Mouse (Mus musculus): ENCODE measurements around the gene Upk1b. TPM values are rescaled to one million over a fixed set of nuclear protein-coding genes. Genes with fewer than 3 reads are reported as not detected.

The Upk1b gene
- polyA plus RNA-seq, 1 experiment from 2014 or later: 1.8 TPM

- DNase-seq (ENCODE audit: low spot score): no peak
- Histone ChIP-seq H3K36me3 (no peaks in the 10 kb centered on the region), H3K9me3 (no peaks in the 10 kb centered on the region), H3K27me3 (ENCODE audit: insufficient read depth, poor library complexity, severe bottlenecking) (no peaks in the 10 kb centered on the region), H3K4me1 (replicated peaks) (0 out of 2 replicates have a peak, but pooled peaks cover 2% of the 10 kb centered on the region), H3K4me3 (no peak overlapping the region), H3K27ac (no peak overlapping the region)
- WGBS: 69% methylated on average over 15 of the region's 15 CpGs
Observed at GRCm38 (mm10) chr16:38729610-38730288, 70.4 kb downstream of the Upk1b start.

- no peaks in the 10 kb centered on the region for H3K27me3 ChIP-seq (ENCODE audit: insufficient read depth, poor library complexity, severe bottlenecking)
Observed at GRCm38 (mm10) chr16:38729139-38729538, 71.0 kb downstream of the Upk1b start.

GRCm38 (mm10) chr16:38728576-38729132, 71.5 kb downstream of the Upk1b start:
- Histone ChIP-seq H3K27ac (no peak overlapping the region), H3K9me3 (no peaks in the 10 kb centered on the region), H3K36me3 (no peaks in the 10 kb centered on the region), H3K27me3 (ENCODE audit: insufficient read depth, poor library complexity, severe bottlenecking) (no peaks in the 10 kb centered on the region), H3K4me1 (replicated peaks) (0 out of 2 replicates have a peak, but pooled peaks cover 8% of the 10 kb centered on the region), H3K4me3 (no peak overlapping the region)
- WGBS: 91% methylated on average over 15 of the region's 15 CpGs
- no peak for DNase-seq (ENCODE audit: low spot score)

More at GRCm38 (mm10) chr16:38729139-38729538, 71.0 kb downstream of the Upk1b start:
- H3K4me3 ChIP-seq: no peak overlapping the region
- no peak for DNase-seq (ENCODE audit: low spot score)
- H3K27ac ChIP-seq: no peak overlapping the region
- WGBS: 88% methylated on average over 6 of the region's 6 CpGs
- H3K36me3 ChIP-seq: no peaks in the 10 kb centered on the region
- no peaks in the 10 kb centered on the region for H3K9me3 ChIP-seq
- 0 out of 2 replicates have a peak, but pooled peaks cover 8% of the 10 kb centered on the region for H3K4me1 ChIP-seq (replicated peaks)

- Histone ChIP-seq H3K4me3 (no peak overlapping the region), H3K4me1 (replicated peaks) (0 out of 2 replicates have a peak, but pooled peaks cover 8% of the 10 kb centered on the region), H3K9me3 (peaks cover 4% of the 10 kb centered on the region; the same call in 1 of the 2 replicates), H3K27ac (peak overlapping the region; percentile 35), H3K27me3 (ENCODE audit: insufficient read depth, poor library complexity, severe bottlenecking) (no peaks in the 10 kb centered on the region), H3K36me3 (no peaks in the 10 kb centered on the region)
- no peak for DNase-seq (ENCODE audit: low spot score)
- WGBS: 70% methylated on average over 13 of the region's 13 CpGs
Observed at GRCm38 (mm10) chr16:38724974-38725373, 75.2 kb downstream of the Upk1b start.

GRCm38 (mm10) chr16:38724256-38724655, 75.9 kb downstream of the Upk1b start:
- H3K27ac ChIP-seq: 0 out of 2 replicates have a peak overlapping the region, but pooled peaks have one; percentile 35

More at GRCm38 (mm10) chr16:38724256-38724655, 75.9 kb downstream of the Upk1b start:
- 0 out of 2 replicates have a peak, but pooled peaks cover 8% of the 10 kb centered on the region for H3K4me1 ChIP-seq (replicated peaks)
- H3K9me3 ChIP-seq: peaks cover 4% of the 10 kb centered on the region; the same call in 1 of the 2 replicates
- 84% methylated on average over 8 of the region's 8 CpGs for WGBS
- no peak for DNase-seq (ENCODE audit: low spot score)
- no peak overlapping the region for H3K4me3 ChIP-seq
- H3K27me3 ChIP-seq (ENCODE audit: insufficient read depth, poor library complexity, severe bottlenecking): no peaks in the 10 kb centered on the region
- H3K36me3 ChIP-seq: no peaks in the 10 kb centered on the region

Other genes starting within 250 kb of the Upk1b start
- 69.4 and 92.4 TPM in 2 replicates for gene Tmem39a, start 241.6 kb downstream of the Upk1b start, polyA plus RNA-seq (2016; fragmentation: Nextera tagmentation; extraction: Ambion mirVana)
- 8.8 and 9.0 TPM in 2 replicates for gene Arhgap31, start 87.1 kb downstream of the Upk1b start, polyA plus RNA-seq (2016; fragmentation: Nextera tagmentation; extraction: Ambion mirVana)
- gene B4galt4, start 58.1 kb downstream of the Upk1b start, polyA plus RNA-seq (2016; fragmentation: Nextera tagmentation; extraction: Ambion mirVana): 25.5 and 25.6 TPM in 2 replicates
- not detected in 2 replicates for gene 4930435E12Rik, start 28.4 kb upstream of the Upk1b start, polyA plus RNA-seq (2016; fragmentation: Nextera tagmentation; extraction: Ambion mirVana)
- gene Igsf11, start 92.3 kb upstream of the Upk1b start, polyA plus RNA-seq (2016; fragmentation: Nextera tagmentation; extraction: Ambion mirVana): 2.4 and 3.3 TPM in 2 replicates